Mouse (Mus musculus) myocyte (in vitro differentiated cells): ENCODE measurements around the gene Ssh2.

Experiments used
- CEBPB ChIP-seq: IDR thresholded peaks from 2 replicates; pipeline ENCODE4 v1.6.1; 2011; ENCODE audit warnings: mild to moderate bottlenecking, moderate library complexity; ENCODE audit not compliant: poor library complexity, insufficient read depth, severe bottlenecking
- E2F4 ChIP-seq: IDR thresholded peaks from one replicate; pipeline ENCODE4 v1.6.1; 2011; ENCODE audit warnings: mild to moderate bottlenecking, control low read depth, moderate library complexity; ENCODE audit not compliant: insufficient read depth
- MAX ChIP-seq: IDR thresholded peaks from one replicate; pipeline ENCODE4 v1.6.1; 2011; ENCODE audit warnings: low read depth, mild to moderate bottlenecking, control low read depth
- POLR2A ChIP-seq: IDR thresholded peaks from one replicate; pipeline ENCODE4 v1.6.1; 2011; ENCODE audit warnings: low read depth, mild to moderate bottlenecking, control low read depth, moderate library complexity; ENCODE audit not compliant: insufficient read length
- POLR2AphosphoS2 ChIP-seq: IDR thresholded peaks from one replicate; pipeline ENCODE4 v1.6.1; 2011; ENCODE audit warnings: low read depth, control low read depth; ENCODE audit not compliant: insufficient read length
- REST ChIP-seq: IDR thresholded peaks from one replicate; pipeline ENCODE4 v1.6.1; 2011; ENCODE audit warnings: mild to moderate bottlenecking, control low read depth, moderate library complexity; ENCODE audit not compliant: insufficient read depth, insufficient read length
- TCF12 ChIP-seq: IDR thresholded peaks from one replicate; pipeline ENCODE4 v1.6.1; 2011; ENCODE audit warnings: mild to moderate bottlenecking, control low read depth; ENCODE audit not compliant: poor library complexity, insufficient read depth, severe bottlenecking
- USF1 ChIP-seq: IDR thresholded peaks from one replicate; pipeline ENCODE4 v1.6.1; 2011; ENCODE audit warnings: low read depth, mild to moderate bottlenecking, control low read depth, moderate library complexity

DNA sequence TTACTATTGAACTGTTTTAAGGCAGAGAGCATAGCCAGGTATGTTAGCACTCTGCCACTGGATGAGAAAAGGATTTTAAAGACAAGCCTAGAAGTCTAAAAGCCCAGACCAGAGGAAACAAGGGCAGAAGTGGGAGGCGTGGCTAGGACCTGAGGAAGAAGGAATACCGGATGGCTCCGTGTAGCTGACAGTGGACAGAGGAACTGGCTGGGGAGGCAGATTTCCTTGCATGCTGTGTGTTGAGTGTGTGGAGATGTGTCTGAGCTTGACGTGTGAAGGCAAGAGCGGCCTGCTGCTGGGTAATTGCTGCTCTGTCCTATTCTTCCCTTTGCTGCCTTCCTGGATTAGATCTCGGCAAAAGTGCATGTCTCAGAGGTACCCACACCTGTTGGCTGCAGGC lies 286.4 kb downstream of the Ssh2 start:
- TF ChIP-seq USF1 (no peak), POLR2A (no peak), MAX (no peak), REST (no peak), CEBPB (no peak), E2F4 (no peak), POLR2AphosphoS2 (peak; percentile 8), TCF12 (no peak)
